Mouse (Mus musculus): ENCODE measurements around the gene Cpne9. TPM values are rescaled to one million over a fixed set of nuclear protein-coding genes. Genes with fewer than 3 reads are reported as not detected.
A peak's percentile ranks its signal among the peaks of the same experiment; 100 is the strongest.

Cpne9 gene
- polyA plus RNA-seq (2015; fragmentation: Nextera tagmentation; extraction: Ambion mirVana) = not detected in 2 replicates

- Histone ChIP-seq H3K4me3 (ENCODE audit: low read depth, low read length) (no peak within 1 kb of the TSS), H3K4me2 (replicated peaks; ENCODE audit: low read depth, low read length) (peak within 1 kb of the TSS; percentile 23), H3K9ac (replicated peaks; ENCODE audit: low read depth) (no peak within 1 kb of the TSS), H3K27ac (ENCODE audit: low read length) (no peak within 1 kb of the TSS), H3K9me3 (ENCODE audit: low read length) (no peaks in the 10 kb centered on the region), H3K27me3 (replicated peaks; ENCODE audit: insufficient read depth, low read length) (peaks cover 17% of the 10 kb centered on the region), H3K36me3 (ENCODE audit: insufficient read depth, low read length) (peaks cover 8% of the 10 kb centered on the region; the same call in 1 of the 2 replicates), H3K4me1 (ENCODE audit: insufficient read depth, low read depth, low read length) (no peaks in the 10 kb centered on the region)
- DNase-seq (ENCODE audit: low spot score) (peak; percentile 30), ATAC-seq (peak; percentile 19; the same call in 1 of the 2 replicates)
- TF ChIP-seq CTCF (IDR thresholded peaks at IDR 0.05) (no peak), EP300 (IDR thresholded peaks at IDR 0.05) (no peak)
- WGBS = 2% methylated on average over 36 of the region's 37 CpGs
Observed at GRCm38 (mm10) chr6:113282101-113282802, at the start of gene Cpne9. Cpne9 (plus strand) TSS chr6:113282307.

DNA sequence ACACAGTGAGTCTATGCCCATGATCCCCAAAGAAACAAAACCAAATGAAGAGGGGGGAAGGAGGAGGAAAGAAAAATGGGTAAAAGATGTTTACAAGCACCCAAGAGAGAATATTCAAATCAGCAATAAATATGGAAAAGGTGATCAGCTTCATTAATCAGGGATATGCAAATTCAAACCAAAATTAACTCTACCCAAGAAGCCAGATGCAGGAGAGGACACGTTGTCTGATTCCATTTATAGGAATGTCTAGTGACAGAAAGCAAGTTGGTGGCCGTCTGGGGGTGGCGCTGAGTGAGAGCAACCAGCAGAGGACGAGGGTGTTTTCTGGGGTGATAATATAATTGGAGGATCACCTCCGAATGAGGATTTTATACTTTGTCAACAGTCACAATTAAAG is 47.0 kb upstream of the Cpne9 start:
- Histone ChIP-seq H3K4me3 (ENCODE audit: low read depth, low read length) (no peak overlapping the region), H3K9ac (replicated peaks; ENCODE audit: low read depth) (no peak overlapping the region), H3K27ac (ENCODE audit: low read length) (no peak overlapping the region), H3K4me2 (replicated peaks; ENCODE audit: low read depth, low read length) (no peak overlapping the region), H3K9me3 (ENCODE audit: low read length) (no peaks in the 10 kb centered on the region), H3K36me3 (ENCODE audit: insufficient read depth, low read length) (no peaks in the 10 kb centered on the region), H3K4me1 (ENCODE audit: insufficient read depth, low read depth, low read length) (peaks cover 5% of the 10 kb centered on the region), H3K27me3 (replicated peaks; ENCODE audit: insufficient read depth, low read length) (no peaks in the 10 kb centered on the region)
- no peak for TF ChIP-seq CTCF (IDR thresholded peaks at IDR 0.05)
- no peak for TF ChIP-seq EP300 (IDR thresholded peaks at IDR 0.05)
- WGBS = 69% methylated on average over 5 of the region's 5 CpGs
- ATAC-seq = no peak
- DNase-seq (ENCODE audit: low spot score) = no peak

- H3K36me3 ChIP-seq (ENCODE audit: insufficient read depth, low read length) = 0 out of 2 replicates have a peak, but pooled peaks cover 8% of the 10 kb centered on the region
- TF ChIP-seq EP300 (IDR thresholded peaks at IDR 0.05) = peak; percentile 78
- TF ChIP-seq CTCF (IDR thresholded peaks at IDR 0.05) = no peak
- no peaks in the 10 kb centered on the region for H3K9me3 ChIP-seq (ENCODE audit: low read length)
- peak within 1 kb of the TSS; percentile 90 for H3K4me2 ChIP-seq (replicated peaks; ENCODE audit: low read depth, low read length)
- peaks cover 5% of the 10 kb centered on the region for H3K4me1 ChIP-seq (ENCODE audit: insufficient read depth, low read depth, low read length)
- H3K27me3 ChIP-seq (replicated peaks; ENCODE audit: insufficient read depth, low read length) = no peaks in the 10 kb centered on the region
- peak; percentile 100 for ATAC-seq
- DNase-seq (ENCODE audit: low spot score) = peak; percentile 99
- H3K4me3 ChIP-seq (ENCODE audit: low read depth, low read length) = peak within 1 kb of the TSS; percentile 99
- under 1% methylated on average over 49 of the region's 55 CpGs for WGBS
- H3K27ac ChIP-seq (ENCODE audit: low read length) = peak within 1 kb of the TSS; percentile 86
- H3K9ac ChIP-seq (replicated peaks; ENCODE audit: low read depth) = peak within 1 kb of the TSS; percentile 89
Observed at GRCm38 (mm10) chr6:113237542-113238270, 44.4 kb upstream of the Cpne9 start, which contains the start of gene Mtmr14. Mtmr14 (plus strand) TSS chr6:113237843.

DNA sequence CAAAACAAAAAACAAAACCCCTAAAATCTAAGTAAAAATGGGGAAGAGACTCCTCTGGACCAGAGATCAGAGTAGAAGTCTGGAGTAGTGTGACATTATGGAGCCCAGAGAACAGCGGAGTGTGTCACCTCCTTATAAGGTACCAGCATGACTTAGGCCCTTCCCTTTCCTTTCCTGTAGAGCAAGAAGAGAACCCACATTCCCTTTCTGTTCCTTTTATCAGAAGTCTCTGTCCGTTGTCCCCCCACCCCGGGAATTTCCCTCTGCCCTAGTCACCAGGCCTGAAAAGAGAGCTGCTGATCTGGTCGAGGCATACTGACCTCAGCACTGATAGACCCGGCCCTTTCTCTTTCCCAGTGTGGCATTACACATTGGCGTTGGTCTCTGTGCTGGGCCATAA is 43.7 kb upstream of the Cpne9 start:
- no peak for ATAC-seq
- 35% methylated on average over 6 of the region's 6 CpGs for WGBS

DNA sequence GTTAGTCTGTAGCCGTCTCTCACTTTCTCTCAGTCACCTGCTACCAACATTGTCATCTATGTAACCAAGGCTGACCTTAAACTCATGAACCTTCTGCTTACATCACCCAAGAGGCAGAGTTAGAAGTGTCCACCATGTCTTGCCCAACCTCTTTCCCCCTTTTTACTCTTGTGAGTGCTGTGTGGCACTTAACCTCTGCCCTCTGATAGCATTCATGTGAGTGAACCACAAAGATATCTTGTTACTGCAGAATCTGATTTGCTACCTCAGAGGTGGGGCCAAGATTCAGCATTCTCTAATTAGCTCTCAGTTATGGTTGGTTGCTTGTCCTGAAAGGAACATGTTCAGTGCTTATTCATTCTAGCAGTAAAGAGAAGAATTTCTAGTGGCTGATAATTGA is 39.4 kb upstream of the Cpne9 start:
- DNase-seq (ENCODE audit: low spot score) = no peak
- 67% methylated on average over 1 of the region's 1 CpGs for WGBS
- TF ChIP-seq EP300 (IDR thresholded peaks at IDR 0.05) (no peak), CTCF (IDR thresholded peaks at IDR 0.05) (no peak)
- Histone ChIP-seq H3K4me1 (ENCODE audit: insufficient read depth, low read depth, low read length) (peaks cover 5% of the 10 kb centered on the region), H3K9me3 (ENCODE audit: low read length) (no peaks in the 10 kb centered on the region), H3K4me2 (replicated peaks; ENCODE audit: low read depth, low read length) (no peak overlapping the region), H3K4me3 (ENCODE audit: low read depth, low read length) (no peak overlapping the region), H3K36me3 (ENCODE audit: insufficient read depth, low read length) (0 out of 2 replicates have a peak, but pooled peaks cover 8% of the 10 kb centered on the region), H3K27me3 (replicated peaks; ENCODE audit: insufficient read depth, low read length) (no peaks in the 10 kb centered on the region), H3K27ac (ENCODE audit: low read length) (no peak overlapping the region), H3K9ac (replicated peaks; ENCODE audit: low read depth) (no peak overlapping the region)
- no peak for ATAC-seq

More for the DNA sequence above, 43.7 kb upstream of the Cpne9 start:
- Histone ChIP-seq H3K4me2 (replicated peaks; ENCODE audit: low read depth, low read length) (peak overlapping the region; percentile 90), H3K27me3 (replicated peaks; ENCODE audit: insufficient read depth, low read length) (no peaks in the 10 kb centered on the region), H3K36me3 (ENCODE audit: insufficient read depth, low read length) (0 out of 2 replicates have a peak, but pooled peaks cover 8% of the 10 kb centered on the region), H3K4me3 (ENCODE audit: low read depth, low read length) (peak overlapping the region; percentile 99), H3K27ac (ENCODE audit: low read length) (peak overlapping the region; percentile 86; the same call in 1 of the 2 replicates), H3K9ac (replicated peaks; ENCODE audit: low read depth) (peak overlapping the region; percentile 89), H3K4me1 (ENCODE audit: insufficient read depth, low read depth, low read length) (peaks cover 5% of the 10 kb centered on the region), H3K9me3 (ENCODE audit: low read length) (no peaks in the 10 kb centered on the region)
- DNase-seq (ENCODE audit: low spot score) = peak; percentile 51
- TF ChIP-seq CTCF (IDR thresholded peaks at IDR 0.05) = no peak
- TF ChIP-seq EP300 (IDR thresholded peaks at IDR 0.05) = no peak

- Histone ChIP-seq H3K27ac (ENCODE audit: low read length) (no peak overlapping the region), H3K36me3 (ENCODE audit: insufficient read depth, low read length) (peaks cover 12% of the 10 kb centered on the region; the same call in 1 of the 2 replicates), H3K4me1 (ENCODE audit: insufficient read depth, low read depth, low read length) (no peaks in the 10 kb centered on the region), H3K27me3 (replicated peaks; ENCODE audit: insufficient read depth, low read length) (no peaks in the 10 kb centered on the region), H3K9me3 (ENCODE audit: low read length) (no peaks in the 10 kb centered on the region), H3K4me2 (replicated peaks; ENCODE audit: low read depth, low read length) (no peak overlapping the region), H3K9ac (replicated peaks; ENCODE audit: low read depth) (no peak overlapping the region), H3K4me3 (ENCODE audit: low read depth, low read length) (no peak overlapping the region)
- DNase-seq (ENCODE audit: low spot score) = no peak
- ATAC-seq = no peak
- WGBS = 85% methylated on average over 2 of the region's 2 CpGs
- TF ChIP-seq EP300 (IDR thresholded peaks at IDR 0.05) = no peak
- no peak for TF ChIP-seq CTCF (IDR thresholded peaks at IDR 0.05)
Observed at GRCm38 (mm10) chr6:113245585-113245984, 36.5 kb upstream of the Cpne9 start.

Data from lung, postnatal 0 days (tissue).